In genomic region chr8:13337678-13338077, GRCm38 (mm10) we compare ENCODE assay signal across 8 mouse cellular contexts. TPM values are rescaled to one million over a fixed set of nuclear protein-coding genes. Genes with fewer than 3 reads are reported as not detected.
DNase-seq lines count a peak whose midpoint lies in the region; ATAC-seq lines count a peak whose summit lies in the region.
"Had no signal": no experiment of that assay in that cellular context is flagged by ENCODE, and none has a peak within 500 bp of the region (broad histone marks: within the 10 kb centered on the region; RNA-seq: fewer than 3 reads in every experiment).

No protein-coding gene starts in this region.

- peak overlapping the region; percentile 59 for H3K9ac ChIP-seq in forebrain, embryonic 11.5 days (ENCODE audit: low read length)
- peak overlapping the region; percentile 70 for H3K9ac ChIP-seq in liver, embryonic 11.5 days (ENCODE audit: low read depth, low read length)
- H3K9ac ChIP-seq in stomach, embryonic 16.5 days (ENCODE audit: low read length), result peak overlapping the region; percentile 4; the same call in 1 of the 2 replicates

- H3K4me1 ChIP-seq in megakaryocyte, embryonic 14.5 days, result peaks cover 54% of the 10 kb centered on the region
- H3K4me1 ChIP-seq in forebrain, embryonic 11.5 days (replicated peaks; ENCODE audit: control insufficient read depth, insufficient read depth, low read length), result peaks cover 4% of the 10 kb centered on the region; the same call in 1 of the 2 replicates
- H3K4me1 ChIP-seq in liver, embryonic 11.5 days (replicated peaks; ENCODE audit: control insufficient read depth, insufficient read depth, low read length), result peaks cover 31% of the 10 kb centered on the region
- H3K4me1 ChIP-seq in stomach, embryonic 16.5 days (ENCODE audit: control insufficient read depth, insufficient read depth, low read length), result peaks cover 12% of the 10 kb centered on the region; the same call in 1 of the 2 replicates

- no peak for DNase-seq in forebrain, embryonic 11.5 days (ENCODE audit: low spot score)
- DNase-seq in liver, embryonic 11.5 days (ENCODE audit: low spot score), result no peak
- no peak for DNase-seq in embryo, embryonic 11 days
- no peak for DNase-seq in left cerebral cortex, postnatal 25 days (ENCODE audit: low spot score in 2 of 2)

- 84% methylated on average over 3 of the region's 3 CpGs for whole genome bisulfite sequencing in forebrain, embryonic 11.5 days
- 57% methylated on average over 3 of the region's 3 CpGs for WGBS in liver, embryonic 11.5 days
- WGBS in stomach, embryonic 16.5 days, result 59% methylated on average over 3 of the region's 3 CpGs

- ATAC-seq in megakaryocyte, adult 5-6 weeks (ENCODE audit: poor library complexity, severe bottlenecking), result no peak
- no peak for ATAC-seq in forebrain, embryonic 11.5 days (replicated peaks; ENCODE audit: low FRiP score)
- no peak for ATAC-seq in liver, embryonic 11.5 days (replicated peaks; ENCODE audit: low FRiP score)
- ATAC-seq in stomach, embryonic 16.5 days (ENCODE audit: insufficient read depth, low FRiP score), result no peak

- H3K9me3 ChIP-seq in megakaryocyte, embryonic 14.5 days, result peaks cover 4% of the 10 kb centered on the region; the same call in 1 of the 2 replicates
- H3K9me3 ChIP-seq in forebrain, embryonic 11.5 days (ENCODE audit: control insufficient read depth, low read length), result no peaks in the 10 kb centered on the region
- H3K9me3 ChIP-seq in liver, embryonic 11.5 days (ENCODE audit: control insufficient read depth, low read length), result no peaks in the 10 kb centered on the region
- H3K9me3 ChIP-seq in stomach, embryonic 16.5 days (replicated peaks; ENCODE audit: control insufficient read depth, low read length), result no peaks in the 10 kb centered on the region

- peak overlapping the region; percentile 92 for H3K4me3 ChIP-seq in megakaryocyte, embryonic 14.5 days (replicated peaks)
- peak overlapping the region; percentile 95; the same call in 1 of the 2 replicates for H3K4me3 ChIP-seq in forebrain, embryonic 11.5 days (ENCODE audit: low read depth, low read length)
- peak overlapping the region; percentile 96; the same call in 1 of the 2 replicates for H3K4me3 ChIP-seq in liver, embryonic 11.5 days (ENCODE audit: low read depth, low read length)
- no peak overlapping the region for H3K4me3 ChIP-seq in stomach, embryonic 16.5 days (replicated peaks; ENCODE audit: low read length)

- no peak overlapping the region for H3K27ac ChIP-seq in forebrain, embryonic 11.5 days (ENCODE audit: low read depth, low read length)
- H3K27ac ChIP-seq in liver, embryonic 11.5 days (ENCODE audit: low read depth, low read length), result 0 out of 2 replicates have a peak overlapping the region, but pooled peaks have one; percentile 43
- peak overlapping the region; percentile 13; the same call in 1 of the 2 replicates for H3K27ac ChIP-seq in stomach, embryonic 16.5 days (ENCODE audit: low read length)

- peak overlapping the region; percentile 79; the same call in 1 of the 2 replicates for H3K4me2 ChIP-seq in forebrain, embryonic 11.5 days (ENCODE audit: low read depth, low read length, severe bottlenecking)
- peak overlapping the region; percentile 85 for H3K4me2 ChIP-seq in liver, embryonic 11.5 days
- peak overlapping the region; percentile 75; the same call in 1 of the 2 replicates for H3K4me2 ChIP-seq in stomach, embryonic 16.5 days (ENCODE audit: low read depth, low read length)

- peaks cover 4% of the 10 kb centered on the region for H3K27me3 ChIP-seq in megakaryocyte, embryonic 14.5 days (replicated peaks)
- no peaks in the 10 kb centered on the region for H3K27me3 ChIP-seq in forebrain, embryonic 11.5 days (ENCODE audit: control insufficient read depth, insufficient read depth, low read length)
- no peaks in the 10 kb centered on the region for H3K27me3 ChIP-seq in liver, embryonic 11.5 days (replicated peaks; ENCODE audit: control insufficient read depth, insufficient read depth, low read length)
- no peaks in the 10 kb centered on the region for H3K27me3 ChIP-seq in stomach, embryonic 16.5 days (ENCODE audit: control insufficient read depth, insufficient read depth, low read length)

- H3K36me3 ChIP-seq in megakaryocyte, embryonic 14.5 days (replicated peaks; ENCODE audit: low read length), result peaks cover 26% of the 10 kb centered on the region
- no peaks in the 10 kb centered on the region; the same call in 1 of the 2 replicates for H3K36me3 ChIP-seq in forebrain, embryonic 11.5 days (ENCODE audit: control insufficient read depth, insufficient read depth, low read length)
- peaks cover 13% of the 10 kb centered on the region for H3K36me3 ChIP-seq in liver, embryonic 11.5 days (ENCODE audit: control insufficient read depth, insufficient read depth, low read length)
- H3K36me3 ChIP-seq in stomach, embryonic 16.5 days (ENCODE audit: control insufficient read depth, insufficient read depth, low read length), result no peaks in the 10 kb centered on the region

- intact Hi-C loops in left cerebral cortex, postnatal 25 days (cut with DNase I), result no loop called here

RNA-seq across cellular contexts. Expression of gene Tfdp1, which starts 0.9 kb away (rescaled TPM):
- polyA plus RNA-seq in megakaryocyte, embryonic 14.5 days (2012; ENCODE audit: insufficient read depth, low replicate concordance), result 2.3 and 11.5 TPM in 2 replicates
- total RNA-seq in megakaryocyte, adult 5-6 weeks (2015), result 136 and 146 TPM in 2 replicates
- total RNA-seq in megakaryocyte, adult 5-6 weeks (2017), result 103 and 105 TPM in 2 replicates
- 237 and 244 TPM in 2 replicates for polyA plus RNA-seq in forebrain, embryonic 11.5 days (2014; fragmentation: Nextera tagmentation; extraction: Ambion mirVana)
- polyA plus RNA-seq in liver, embryonic 11.5 days (2014; fragmentation: Nextera tagmentation; extraction: Ambion mirVana), result 217 and 230 TPM in 2 replicates
- 134 and 140 TPM in 2 replicates for polyA plus RNA-seq in stomach, embryonic 16.5 days (2015; fragmentation: Nextera tagmentation; extraction: Ambion mirVana)
- total RNA-seq in left cerebral cortex, postnatal 25 days (2021), result 10 to 100 TPM; 65.7 to 66.9 TPM

RNA-seq across cellular contexts. Expression of gene Tmco3, which starts 49.7 kb away (rescaled TPM):
- 16.7 and 19.0 TPM in 2 replicates for polyA plus RNA-seq in megakaryocyte, embryonic 14.5 days (2012; ENCODE audit: insufficient read depth, low replicate concordance)
- 11.2 and 16.0 TPM in 2 replicates for total RNA-seq in megakaryocyte, adult 5-6 weeks (2015)
- total RNA-seq in megakaryocyte, adult 5-6 weeks (2017), result 8.2 and 8.9 TPM in 2 replicates
- 40.0 and 40.8 TPM in 2 replicates for polyA plus RNA-seq in forebrain, embryonic 11.5 days (2014; fragmentation: Nextera tagmentation; extraction: Ambion mirVana)
- 18.8 and 19.7 TPM in 2 replicates for polyA plus RNA-seq in liver, embryonic 11.5 days (2014; fragmentation: Nextera tagmentation; extraction: Ambion mirVana)
- polyA plus RNA-seq in stomach, embryonic 16.5 days (2015; fragmentation: Nextera tagmentation; extraction: Ambion mirVana), result 34.0 and 34.9 TPM in 2 replicates
- total RNA-seq in left cerebral cortex, postnatal 25 days (2021), result 10 to 100 TPM; 48.0 to 56.1 TPM

RNA-seq across cellular contexts. Expression of gene Dcun1d2, which starts 49.7 kb away (rescaled TPM):
- 0.61 and 3.9 TPM in 2 replicates for polyA plus RNA-seq in megakaryocyte, embryonic 14.5 days (2012; ENCODE audit: insufficient read depth, low replicate concordance)
- 10.6 and 10.8 TPM in 2 replicates for total RNA-seq in megakaryocyte, adult 5-6 weeks (2015)
- total RNA-seq in megakaryocyte, adult 5-6 weeks (2017), result 14.6 and 19.7 TPM in 2 replicates
- 33.8 and 34.6 TPM in 2 replicates for polyA plus RNA-seq in forebrain, embryonic 11.5 days (2014; fragmentation: Nextera tagmentation; extraction: Ambion mirVana)
- polyA plus RNA-seq in liver, embryonic 11.5 days (2014; fragmentation: Nextera tagmentation; extraction: Ambion mirVana), result 20.9 and 22.0 TPM in 2 replicates
- polyA plus RNA-seq in stomach, embryonic 16.5 days (2015; fragmentation: Nextera tagmentation; extraction: Ambion mirVana), result 21.4 and 21.5 TPM in 2 replicates
- total RNA-seq in left cerebral cortex, postnatal 25 days (2021), result 10 to 100 TPM; 40.7 to 43.3 TPM

RNA-seq across cellular contexts. Expression of gene Atp4b, which starts 58.9 kb away (rescaled TPM):
- not detected in 2 replicates for polyA plus RNA-seq in megakaryocyte, embryonic 14.5 days (2012; ENCODE audit: insufficient read depth, low replicate concordance)
- not detected in 2 replicates for total RNA-seq in megakaryocyte, adult 5-6 weeks (2015)
- not detected in 2 replicates for total RNA-seq in megakaryocyte, adult 5-6 weeks (2017)
- polyA plus RNA-seq in forebrain, embryonic 11.5 days (2014; fragmentation: Nextera tagmentation; extraction: Ambion mirVana), result not detected in 2 replicates
- not detected in 2 replicates for polyA plus RNA-seq in liver, embryonic 11.5 days (2014; fragmentation: Nextera tagmentation; extraction: Ambion mirVana)
- polyA plus RNA-seq in stomach, embryonic 16.5 days (2015; fragmentation: Nextera tagmentation; extraction: Ambion mirVana), result 59.5 and 89.0 TPM in 2 replicates
- total RNA-seq in left cerebral cortex, postnatal 25 days (2021), result not detected
- total RNA-seq: layer of hippocampus, postnatal 25 days had no signal

Comparison
In these comparisons a context has a peak if more than half of its experiments do, and no peak if none do; other contexts are left out.
1. H3K9ac ChIP-seq: peak in every context shown above with its lines; median percentile 70 in liver, embryonic 11.5 days; 59 in forebrain, embryonic 11.5 days; 4 in stomach, embryonic 16.5 days.
2. RNA of gene Tfdp1, which starts 0.9 kb away (polyA plus RNA-seq): 237 to 244 TPM in forebrain, embryonic 11.5 days, 217 to 230 TPM in liver, embryonic 11.5 days and 134 to 140 TPM in stomach, embryonic 16.5 days; 2.3 to 11.5 TPM in megakaryocyte, embryonic 14.5 days; every median in the first group is over 10 times any median in the second.
3. Peak in every context shown above with its lines, with median percentiles within 50 percentile points of each other: H3K4me2 ChIP-seq.